Mouse (Mus musculus): ENCODE results near the gene Pea15a. TPM values are rescaled to one million over a fixed set of nuclear protein-coding genes. Genes with fewer than 3 reads are reported as not detected.

Pea15a gene
- polyA plus RNA-seq, 1 experiment = 125 TPM

GRCm38 (mm10) chr1:172203566-172203965 is 3.0 kb downstream of the Pea15a start:
- H3K4me3 ChIP-seq (ENCODE audit: insufficient read depth, poor library complexity, severe bottlenecking) = no peak overlapping the region
- no peak for TF ChIP-seq MYOD1 (IDR thresholded peaks at IDR 0.05; ENCODE audit: control insufficient read depth, insufficient read length, low read depth)
- TF ChIP-seq CEBPB (IDR thresholded peaks at IDR 0.05; ENCODE audit: low read depth) = no peak
- TF ChIP-seq CTCF (IDR thresholded peaks at IDR 0.05; ENCODE audit: control insufficient read depth, insufficient read depth, insufficient read length) = no peak
- no peak for TF ChIP-seq FOSL1 (IDR thresholded peaks at IDR 0.05; ENCODE audit: insufficient read depth, low read length, poor library complexity, severe bottlenecking)
- TF ChIP-seq MYOG (IDR thresholded peaks at IDR 0.05; ENCODE audit: control insufficient read depth, extremely low read depth, insufficient read length) = no peak
- TF ChIP-seq MAX (IDR thresholded peaks at IDR 0.05) = no peak
- no peak for TF ChIP-seq USF1 (IDR thresholded peaks at IDR 0.05; ENCODE audit: low read depth)
- no peak overlapping the region for H3ac ChIP-seq (ENCODE audit: control insufficient read depth, insufficient read length, low read depth)
- peaks cover 59% of the 10 kb centered on the region for H3K79me2 ChIP-seq (ENCODE audit: control insufficient read depth, insufficient read depth)
- peaks cover 17% of the 10 kb centered on the region for H3K36me3 ChIP-seq (ENCODE audit: control insufficient read depth, insufficient read depth)
- no peaks in the 10 kb centered on the region for H3K27me3 ChIP-seq (ENCODE audit: control insufficient read depth, insufficient read depth, insufficient read length)
- peaks cover 14% of the 10 kb centered on the region for H3K79me3 ChIP-seq (ENCODE audit: low read depth)

- H3K79me3 ChIP-seq (ENCODE audit: low read depth) = peaks cover 14% of the 10 kb centered on the region
- peaks cover 59% of the 10 kb centered on the region for H3K79me2 ChIP-seq (ENCODE audit: control insufficient read depth, insufficient read depth)
- no peak overlapping the region for H3ac ChIP-seq (ENCODE audit: control insufficient read depth, insufficient read length, low read depth)
- TF ChIP-seq CTCF (IDR thresholded peaks at IDR 0.05; ENCODE audit: control insufficient read depth, insufficient read depth, insufficient read length) (no peak), MYOG (IDR thresholded peaks at IDR 0.05; ENCODE audit: control insufficient read depth, extremely low read depth, insufficient read length) (no peak), MAX (IDR thresholded peaks at IDR 0.05) (no peak)
- H3K36me3 ChIP-seq (ENCODE audit: control insufficient read depth, insufficient read depth) = peaks cover 22% of the 10 kb centered on the region
- no peaks in the 10 kb centered on the region for H3K27me3 ChIP-seq (ENCODE audit: control insufficient read depth, insufficient read depth, insufficient read length)
- no peak overlapping the region for H3K4me3 ChIP-seq (ENCODE audit: insufficient read depth, poor library complexity, severe bottlenecking)
Observed at GRCm38 (mm10) chr1:172202894-172203522, 3.6 kb downstream of the Pea15a start.

GRCm38 (mm10) chr1:172201967-172202880 is 4.4 kb downstream of the Pea15a start:
- Histone ChIP-seq H3ac (ENCODE audit: control insufficient read depth, insufficient read length, low read depth) (no peak overlapping the region), H3K27me3 (ENCODE audit: control insufficient read depth, insufficient read depth, insufficient read length) (no peaks in the 10 kb centered on the region), H3K36me3 (ENCODE audit: control insufficient read depth, insufficient read depth) (peaks cover 30% of the 10 kb centered on the region), H3K79me3 (ENCODE audit: low read depth) (peaks cover 14% of the 10 kb centered on the region), H3K4me3 (ENCODE audit: insufficient read depth, poor library complexity, severe bottlenecking) (no peak overlapping the region), H3K79me2 (ENCODE audit: control insufficient read depth, insufficient read depth) (peaks cover 59% of the 10 kb centered on the region)
- TF ChIP-seq MYOD1 (IDR thresholded peaks at IDR 0.05; ENCODE audit: control insufficient read depth, insufficient read length, low read depth) (no peak), MAX (IDR thresholded peaks at IDR 0.05) (no peak), USF1 (IDR thresholded peaks at IDR 0.05; ENCODE audit: low read depth) (no peak), FOSL1 (IDR thresholded peaks at IDR 0.05; ENCODE audit: insufficient read depth, low read length, poor library complexity, severe bottlenecking) (no peak), MYOG (IDR thresholded peaks at IDR 0.05; ENCODE audit: control insufficient read depth, extremely low read depth, insufficient read length) (no peak), CEBPB (IDR thresholded peaks at IDR 0.05; ENCODE audit: low read depth) (no peak)

- H3K79me3 ChIP-seq (ENCODE audit: low read depth) = peaks cover 13% of the 10 kb centered on the region
- no peak overlapping the region for H3K4me3 ChIP-seq (ENCODE audit: insufficient read depth, poor library complexity, severe bottlenecking)
- H3K27me3 ChIP-seq (ENCODE audit: control insufficient read depth, insufficient read depth, insufficient read length) = no peaks in the 10 kb centered on the region
- no peak overlapping the region for H3ac ChIP-seq (ENCODE audit: control insufficient read depth, insufficient read length, low read depth)
- peaks cover 41% of the 10 kb centered on the region for H3K36me3 ChIP-seq (ENCODE audit: control insufficient read depth, insufficient read depth)
- H3K79me2 ChIP-seq (ENCODE audit: control insufficient read depth, insufficient read depth) = peaks cover 54% of the 10 kb centered on the region
- TF ChIP-seq FOSL1 (IDR thresholded peaks at IDR 0.05; ENCODE audit: insufficient read depth, low read length, poor library complexity, severe bottlenecking) = no peak
- no peak for TF ChIP-seq USF1 (IDR thresholded peaks at IDR 0.05; ENCODE audit: low read depth)
- no peak for TF ChIP-seq MYOG (IDR thresholded peaks at IDR 0.05; ENCODE audit: control insufficient read depth, extremely low read depth, insufficient read length)
- TF ChIP-seq MYOD1 (IDR thresholded peaks at IDR 0.05; ENCODE audit: control insufficient read depth, insufficient read length, low read depth) = no peak
- TF ChIP-seq CEBPB (IDR thresholded peaks at IDR 0.05; ENCODE audit: low read depth) = no peak
- no peak for TF ChIP-seq MAX (IDR thresholded peaks at IDR 0.05)
Observed at GRCm38 (mm10) chr1:172200871-172201447, 5.6 kb downstream of the Pea15a start.

GRCm38 (mm10) chr1:172200161-172200560 is 6.4 kb downstream of the Pea15a start:
- Histone ChIP-seq H3K36me3 (ENCODE audit: control insufficient read depth, insufficient read depth) (peaks cover 48% of the 10 kb centered on the region), H3K4me3 (ENCODE audit: insufficient read depth, poor library complexity, severe bottlenecking) (no peak overlapping the region), H3ac (ENCODE audit: control insufficient read depth, insufficient read length, low read depth) (no peak overlapping the region), H3K27me3 (ENCODE audit: control insufficient read depth, insufficient read depth, insufficient read length) (no peaks in the 10 kb centered on the region), H3K79me2 (ENCODE audit: control insufficient read depth, insufficient read depth) (peaks cover 46% of the 10 kb centered on the region), H3K79me3 (ENCODE audit: low read depth) (peaks cover 8% of the 10 kb centered on the region)
- no peak for TF ChIP-seq FOSL1 (IDR thresholded peaks at IDR 0.05; ENCODE audit: insufficient read depth, low read length, poor library complexity, severe bottlenecking)
- no peak for TF ChIP-seq CEBPB (IDR thresholded peaks at IDR 0.05; ENCODE audit: low read depth)
- TF ChIP-seq MAX (IDR thresholded peaks at IDR 0.05) = no peak
- no peak for TF ChIP-seq MYOG (IDR thresholded peaks at IDR 0.05; ENCODE audit: control insufficient read depth, extremely low read depth, insufficient read length)
- TF ChIP-seq USF1 (IDR thresholded peaks at IDR 0.05; ENCODE audit: low read depth) = no peak
- no peak for TF ChIP-seq MYOD1 (IDR thresholded peaks at IDR 0.05; ENCODE audit: control insufficient read depth, insufficient read length, low read depth)
- no peak for TF ChIP-seq CTCF (IDR thresholded peaks at IDR 0.05; ENCODE audit: control insufficient read depth, insufficient read depth, insufficient read length)

Data from C2C12 (cell line).